Mouse (Mus musculus): ENCODE data around the gene Apon. TPM values are rescaled to one million over a fixed set of nuclear protein-coding genes. Genes with fewer than 3 reads are reported as not detected.
"Not testable (repeated sequence)": the region's sequence is repeated elsewhere in the genome, so short reads cannot be mapped to it uniquely, and the experiment has no call there.

The Apon gene
- polyA plus RNA-seq, 1 experiment from 2014 or later, result 0.70 TPM

GRCm38 (mm10) chr10:128275374-128275773 lies 21.5 kb downstream of the Apon start:
- WGBS, result 95% methylated on average over 1 of the region's 1 CpGs
- H3K4me1 ChIP-seq (ENCODE audit: control insufficient read depth, insufficient read depth, low read length), result not testable (repeated sequence)

GRCm38 (mm10) chr10:128278158-128278557 lies 24.3 kb downstream of the Apon start:
- WGBS, result 63% methylated on average over 6 of the region's 6 CpGs
- Histone ChIP-seq H3K4me3 (ENCODE audit: low read length) (no peak overlapping the region), H3K4me2 (replicated peaks; ENCODE audit: low read depth, low read length) (no peak overlapping the region), H3K27ac (ENCODE audit: low read depth, low read length) (no peak overlapping the region), H3K4me1 (ENCODE audit: control insufficient read depth, insufficient read depth, low read length) (no peaks in the 10 kb centered on the region), H3K36me3 (ENCODE audit: control insufficient read depth, insufficient read depth, low read length) (peaks cover 32% of the 10 kb centered on the region; the same call in 1 of the 2 replicates), H3K9ac (ENCODE audit: low read depth, low read length) (no peak overlapping the region), H3K9me3 (ENCODE audit: control insufficient read depth, low read length) (no peaks in the 10 kb centered on the region), H3K27me3 (ENCODE audit: control insufficient read depth, insufficient read depth, low read length) (no peaks in the 10 kb centered on the region)
- no peak for ATAC-seq (ENCODE audit: low FRiP score, low TSS enrichment)

More at GRCm38 (mm10) chr10:128275374-128275773, 21.5 kb downstream of the Apon start:
- not testable (repeated sequence) for H3K4me2 ChIP-seq (replicated peaks; ENCODE audit: low read depth, low read length); H3K36me3 ChIP-seq (ENCODE audit: control insufficient read depth, insufficient read depth, low read length); H3K27ac ChIP-seq (ENCODE audit: low read depth, low read length); ATAC-seq (ENCODE audit: low FRiP score, low TSS enrichment); H3K9ac ChIP-seq (ENCODE audit: low read depth, low read length); H3K27me3 ChIP-seq (ENCODE audit: control insufficient read depth, insufficient read depth, low read length); H3K9me3 ChIP-seq (ENCODE audit: control insufficient read depth, low read length); H3K4me3 ChIP-seq (ENCODE audit: low read length)

GRCm38 (mm10) chr10:128280943-128281342 lies 27.0 kb downstream of the Apon start:
- Histone ChIP-seq H3K4me3 (ENCODE audit: low read length) (no peak overlapping the region), H3K27me3 (ENCODE audit: control insufficient read depth, insufficient read depth, low read length) (no peaks in the 10 kb centered on the region), H3K4me2 (replicated peaks; ENCODE audit: low read depth, low read length) (no peak overlapping the region), H3K27ac (ENCODE audit: low read depth, low read length) (no peak overlapping the region), H3K9me3 (ENCODE audit: control insufficient read depth, low read length) (no peaks in the 10 kb centered on the region), H3K9ac (ENCODE audit: low read depth, low read length) (no peak overlapping the region), H3K36me3 (ENCODE audit: control insufficient read depth, insufficient read depth, low read length) (peaks cover 49% of the 10 kb centered on the region), H3K4me1 (ENCODE audit: control insufficient read depth, insufficient read depth, low read length) (no peaks in the 10 kb centered on the region)
- 90% methylated on average over 6 of the region's 6 CpGs for WGBS
- ATAC-seq (ENCODE audit: low FRiP score, low TSS enrichment), result no peak

GRCm38 (mm10) chr10:128281682-128282081 lies 27.8 kb downstream of the Apon start:
- H3K9me3 ChIP-seq (ENCODE audit: control insufficient read depth, low read length), result no peaks in the 10 kb centered on the region
- H3K4me1 ChIP-seq (ENCODE audit: control insufficient read depth, insufficient read depth, low read length), result no peaks in the 10 kb centered on the region
- no peak overlapping the region for H3K27ac ChIP-seq (ENCODE audit: low read depth, low read length)
- ATAC-seq (ENCODE audit: low FRiP score, low TSS enrichment), result no peak
- 93% methylated on average over 14 of the region's 14 CpGs for WGBS
- H3K27me3 ChIP-seq (ENCODE audit: control insufficient read depth, insufficient read depth, low read length), result no peaks in the 10 kb centered on the region
- H3K9ac ChIP-seq (ENCODE audit: low read depth, low read length), result no peak overlapping the region
- peaks cover 49% of the 10 kb centered on the region for H3K36me3 ChIP-seq (ENCODE audit: control insufficient read depth, insufficient read depth, low read length)
- no peak overlapping the region for H3K4me2 ChIP-seq (replicated peaks; ENCODE audit: low read depth, low read length)
- no peak overlapping the region for H3K4me3 ChIP-seq (ENCODE audit: low read length)

GRCm38 (mm10) chr10:128282886-128283450 lies 29.1 kb downstream of the Apon start:
- 0 out of 2 replicates have a peak, but pooled peaks have one; percentile 30 for ATAC-seq (ENCODE audit: low FRiP score, low TSS enrichment)
- Histone ChIP-seq H3K4me1 (ENCODE audit: control insufficient read depth, insufficient read depth, low read length) (no peaks in the 10 kb centered on the region), H3K4me3 (ENCODE audit: low read length) (no peak overlapping the region), H3K27ac (ENCODE audit: low read depth, low read length) (no peak overlapping the region), H3K4me2 (replicated peaks; ENCODE audit: low read depth, low read length) (no peak overlapping the region), H3K9me3 (ENCODE audit: control insufficient read depth, low read length) (no peaks in the 10 kb centered on the region), H3K9ac (ENCODE audit: low read depth, low read length) (no peak overlapping the region), H3K27me3 (ENCODE audit: control insufficient read depth, insufficient read depth, low read length) (no peaks in the 10 kb centered on the region), H3K36me3 (ENCODE audit: control insufficient read depth, insufficient read depth, low read length) (peaks cover 49% of the 10 kb centered on the region)
- WGBS, result 75% methylated on average over 20 of the region's 20 CpGs

- H3K4me1 ChIP-seq (ENCODE audit: control insufficient read depth, insufficient read depth, low read length), result no peaks in the 10 kb centered on the region
- no peak overlapping the region for H3K4me2 ChIP-seq (replicated peaks; ENCODE audit: low read depth, low read length)
- H3K4me3 ChIP-seq (ENCODE audit: low read length), result no peak overlapping the region
- no peak for ATAC-seq (ENCODE audit: low FRiP score, low TSS enrichment)
- H3K27me3 ChIP-seq (ENCODE audit: control insufficient read depth, insufficient read depth, low read length), result no peaks in the 10 kb centered on the region
- no peak overlapping the region; the same call in 1 of the 2 replicates for H3K9ac ChIP-seq (ENCODE audit: low read depth, low read length)
- no peaks in the 10 kb centered on the region for H3K9me3 ChIP-seq (ENCODE audit: control insufficient read depth, low read length)
- H3K36me3 ChIP-seq (ENCODE audit: control insufficient read depth, insufficient read depth, low read length), result peaks cover 44% of the 10 kb centered on the region
- H3K27ac ChIP-seq (ENCODE audit: low read depth, low read length), result no peak overlapping the region
- 62% methylated on average over 31 of the region's 31 CpGs for WGBS
Observed at GRCm38 (mm10) chr10:128283604-128284579, 30.0 kb downstream of the Apon start.

GRCm38 (mm10) chr10:128290594-128290993 lies 36.7 kb downstream of the Apon start:
- not testable (repeated sequence) for H3K4me3 ChIP-seq (ENCODE audit: low read length); ATAC-seq (ENCODE audit: low FRiP score, low TSS enrichment); H3K9ac ChIP-seq (ENCODE audit: low read depth, low read length); H3K27me3 ChIP-seq (ENCODE audit: control insufficient read depth, insufficient read depth, low read length); H3K27ac ChIP-seq (ENCODE audit: low read depth, low read length); H3K4me1 ChIP-seq (ENCODE audit: control insufficient read depth, insufficient read depth, low read length); H3K4me2 ChIP-seq (replicated peaks; ENCODE audit: low read depth, low read length); H3K9me3 ChIP-seq (ENCODE audit: control insufficient read depth, low read length)
- WGBS, result 67% methylated on average over 1 of the region's 1 CpGs
- peaks cover 13% of the 10 kb centered on the region; the same call in 1 of the 2 replicates for H3K36me3 ChIP-seq (ENCODE audit: control insufficient read depth, insufficient read depth, low read length)

GRCm38 (mm10) chr10:128296370-128297090 lies 42.6 kb downstream of the Apon start:
- no peak overlapping the region for H3K9ac ChIP-seq (ENCODE audit: low read depth, low read length)
- H3K4me3 ChIP-seq (ENCODE audit: low read length), result no peak overlapping the region
- no peak overlapping the region for H3K4me2 ChIP-seq (replicated peaks; ENCODE audit: low read depth, low read length)
- no peaks in the 10 kb centered on the region for H3K4me1 ChIP-seq (ENCODE audit: control insufficient read depth, insufficient read depth, low read length)
- H3K27me3 ChIP-seq (ENCODE audit: control insufficient read depth, insufficient read depth, low read length), result no peaks in the 10 kb centered on the region
- H3K36me3 ChIP-seq (ENCODE audit: control insufficient read depth, insufficient read depth, low read length), result no peaks in the 10 kb centered on the region
- H3K9me3 ChIP-seq (ENCODE audit: control insufficient read depth, low read length), result no peaks in the 10 kb centered on the region
- WGBS, result 80% methylated on average over 13 of the region's 13 CpGs
- H3K27ac ChIP-seq (ENCODE audit: low read depth, low read length), result no peak overlapping the region
- no peak for ATAC-seq (ENCODE audit: low FRiP score, low TSS enrichment)
